Mouse (Mus musculus) lung, adult 2 months (tissue): ENCODE data around the gene Ccdc102a.

ENCODE experiments used
- CTCF ChIP-seq: fragments of 200-500 bp; IDR thresholded peaks from 2 replicates; pipeline ENCODE4 v1.5.1; 2011; ENCODE audit warnings: mild to moderate bottlenecking, low read length, control low read depth; ENCODE audit not compliant: insufficient read depth
- POLR2A ChIP-seq: fragments of 200-500 bp; IDR thresholded peaks from 2 replicates; pipeline ENCODE4 v1.6.1; 2011; ENCODE audit warnings: low read depth, mild to moderate bottlenecking, control low read depth, low read length, borderline replicate concordance; ENCODE audit errors: extremely low read depth

- TF ChIP-seq CTCF: no peak
- TF ChIP-seq POLR2A: no peak
Observed at GRCm38 (mm10) chr8:94964828-94965227, 46.9 kb upstream of the Ccdc102a start.
